Mouse (Mus musculus): ENCODE results near the gene Cdc42ep2.

Gene Cdc42ep2

GRCm38 (mm10) chr19:5872528-5872927, 52.1 kb downstream of the Cdc42ep2 start:
- no peak for DNase-seq

GRCm38 (mm10) chr19:5871683-5872082, 52.9 kb downstream of the Cdc42ep2 start:
- DNase-seq: no peak

GRCm38 (mm10) chr19:5871273-5871672, 53.3 kb downstream of the Cdc42ep2 start:
- no peak for DNase-seq

- DNase-seq: no peak
Observed at GRCm38 (mm10) chr19:5868096-5868495, 56.5 kb downstream of the Cdc42ep2 start.
